Mouse (Mus musculus) heart, embryonic 14.5 days (tissue): ENCODE measurements around the gene Lhpp. TPM values are rescaled to one million over a fixed set of nuclear protein-coding genes. Genes with fewer than 3 reads are reported as not detected.

Experiments
- ATAC-seq: fragments of 200-750 bp; cut with Nextera tagmentation; 2 replicates; pipeline ENCODE4 v1.8.0; 2017; ENCODE audit warnings: low read depth, moderate TSS enrichment; ENCODE audit not compliant: insufficient number of reproducible peaks, insufficient read depth, low FRiP score
- H3K27ac ChIP-seq, 2 experiments: fragments of 200-500 bp in 1 of 2; fragments of 300-500 bp in 1 of 2; sonication (generic) in 1 of 2; replicated peaks in 1 of 2; 2 replicates each; pipeline ENCODE4 v1.5.1; 2012 to 2014; ENCODE audit warnings: low read depth in 2 of 2, low read length in 2 of 2, control low read depth in 1 of 2, mild to moderate bottlenecking in 1 of 2, mixed read lengths in 1 of 2; ENCODE audit not compliant: control insufficient read depth in 1 of 2, insufficient read depth in 1 of 2
- H3K27me3 ChIP-seq: fragments of 300-500 bp; sonication (generic); 2 replicates; pipeline ENCODE4 v1.6.1; 2014; ENCODE audit warnings: mild to moderate bottlenecking, low read length, control low read depth; ENCODE audit not compliant: control insufficient read depth, insufficient read depth
- H3K36me3 ChIP-seq: fragments of 300-500 bp; sonication (generic); 2 replicates; pipeline ENCODE4 v1.6.1; 2014; ENCODE audit warnings: mild to moderate bottlenecking, control low read depth, low read length, mixed read lengths; ENCODE audit not compliant: control insufficient read depth, insufficient read depth
- H3K4me1 ChIP-seq, 2 experiments: fragments of 200-500 bp in 1 of 2; fragments of 300-500 bp in 1 of 2; sonication (generic) in 1 of 2; 2 replicates each; pipeline ENCODE4 v1.6.1; 2012 to 2014; ENCODE audit warnings: low read length in 2 of 2, control low read depth in 1 of 2, mixed read lengths in 1 of 2; ENCODE audit not compliant: control insufficient read depth in 2 of 2, insufficient read depth in 2 of 2
- H3K4me2 ChIP-seq: fragments of 300-500 bp; sonication (generic); 2 replicates; pipeline ENCODE4 v1.6.1; 2014; ENCODE audit warnings: mild to moderate bottlenecking, low read length
- H3K4me3 ChIP-seq, 2 experiments: fragments of 200-500 bp in 1 of 2; fragments of 300-500 bp in 1 of 2; sonication (generic) in 1 of 2; 2 replicates each; pipeline ENCODE4 v1.5.1; 2012 to 2014; ENCODE audit warnings: low read length in 2 of 2, mild to moderate bottlenecking in 2 of 2, control low read depth in 1 of 2, low read depth in 1 of 2, moderate library complexity in 1 of 2; ENCODE audit not compliant: control insufficient read depth in 1 of 2, insufficient read depth in 1 of 2
- H3K9ac ChIP-seq: fragments of 300-500 bp; sonication (generic); 2 replicates; pipeline ENCODE4 v1.6.1; 2014; ENCODE audit warnings: mild to moderate bottlenecking, low read length
- H3K9me3 ChIP-seq: fragments of 300-500 bp; sonication (generic); 2 replicates; pipeline ENCODE4 v1.6.1; 2016; ENCODE audit warnings: low read length, control low read depth; ENCODE audit not compliant: control insufficient read depth
- WGBS: fragments of 180-500 bp; shearing (Covaris S2); extraction: QIAGEN DNeasy Blood & Tissue Kit; methylation state at CpG from one replicate; pipeline ENCODE4 v1.1.7; 2014; 5-methylcytosine and 5-hydroxymethylcytosine counted together
- polyA plus RNA-seq: library from polyadenylated mRNA; unstranded; fragments of >200 nt; fragmentation: Nextera tagmentation; extraction: Ambion mirVana; gene quantifications from 2 replicates; pipeline ENCODE4 v1.2.1, GENCODE M21; 2014

The Lhpp gene
- polyA plus RNA-seq, 1 experiment from 2014 or later, result 35.0 TPM

- 72% methylated on average over 8 of the region's 8 CpGs for WGBS
Measured at GRCm38 (mm10) chr7:132720562-132720961, 110.1 kb downstream of the Lhpp start.

GRCm38 (mm10) chr7:132722401-132723370 lies 112.2 kb downstream of the Lhpp start:
- Histone ChIP-seq H3K4me3 (no peak overlapping the region), H3K27me3 (no peaks in the 10 kb centered on the region), H3K4me1 (peaks cover 20 to 39% of the 10 kb centered on the region in 2 experiments), H3K4me2 (no peak overlapping the region), H3K27ac (peak overlapping the region; percentile 41 to 73), H3K36me3 (no peaks in the 10 kb centered on the region), H3K9me3 (no peaks in the 10 kb centered on the region), H3K9ac (no peak overlapping the region)
- no peak; the same call in 1 of the 2 replicates for ATAC-seq
- WGBS, result 75% methylated on average over 12 of the region's 12 CpGs

More at GRCm38 (mm10) chr7:132720562-132720961, 110.1 kb downstream of the Lhpp start:
- Histone ChIP-seq H3K4me1 (peaks cover 21 to 41% of the 10 kb centered on the region in 2 experiments), H3K4me3 (no peak overlapping the region), H3K4me2 (no peak overlapping the region), H3K9ac (no peak overlapping the region), H3K9me3 (no peaks in the 10 kb centered on the region), H3K36me3 (peaks cover 3% of the 10 kb centered on the region), H3K27ac (no peak overlapping the region), H3K27me3 (no peaks in the 10 kb centered on the region)
- no peak for ATAC-seq

GRCm38 (mm10) chr7:132723906-132724305 lies 113.5 kb downstream of the Lhpp start:
- no peak overlapping the region for H3K9ac ChIP-seq
- 0 out of 2 replicates have a peak, but pooled peaks cover 3% of the 10 kb centered on the region for H3K36me3 ChIP-seq
- no peaks in the 10 kb centered on the region for H3K9me3 ChIP-seq
- peaks cover 25 to 43% of the 10 kb centered on the region in 2 experiments for H3K4me1 ChIP-seq
- H3K27me3 ChIP-seq, result no peaks in the 10 kb centered on the region
- peak; percentile 54 for ATAC-seq
- H3K4me2 ChIP-seq, result no peak overlapping the region
- H3K4me3 ChIP-seq, result no peak overlapping the region
- 66% methylated on average over 11 of the region's 11 CpGs for WGBS
- peak overlapping the region in 1 of 2 experiments; percentile 73; a peak in 2 of 4 replicates for H3K27ac ChIP-seq

GRCm38 (mm10) chr7:132724501-132725062 lies 114.1 kb downstream of the Lhpp start:
- H3K4me1 ChIP-seq, result peaks cover 26 to 44% of the 10 kb centered on the region in 2 experiments
- 0 out of 2 replicates have a peak, but pooled peaks cover 3% of the 10 kb centered on the region for H3K36me3 ChIP-seq
- 75% methylated on average over 5 of the region's 5 CpGs for WGBS
- no peak overlapping the region for H3K4me2 ChIP-seq
- no peak overlapping the region for H3K9ac ChIP-seq
- peak overlapping the region in 1 of 2 experiments; percentile 73; a peak in 1 of 4 replicates for H3K27ac ChIP-seq
- ATAC-seq, result no peak
- H3K27me3 ChIP-seq, result no peaks in the 10 kb centered on the region
- no peak overlapping the region for H3K4me3 ChIP-seq
- H3K9me3 ChIP-seq, result no peaks in the 10 kb centered on the region

GRCm38 (mm10) chr7:132726106-132726861 lies 115.8 kb downstream of the Lhpp start:
- Histone ChIP-seq H3K4me2 (no peak overlapping the region), H3K27me3 (no peaks in the 10 kb centered on the region), H3K9ac (no peak overlapping the region), H3K4me3 (no peak overlapping the region), H3K9me3 (no peaks in the 10 kb centered on the region), H3K27ac (no peak overlapping the region), H3K36me3 (0 out of 2 replicates have a peak, but pooled peaks cover 3% of the 10 kb centered on the region), H3K4me1 (peaks cover 26 to 41% of the 10 kb centered on the region in 2 experiments)
- ATAC-seq, result no peak
- WGBS, result 78% methylated on average over 13 of the region's 13 CpGs

GRCm38 (mm10) chr7:132729093-132729831 lies 118.8 kb downstream of the Lhpp start:
- Histone ChIP-seq H3K9ac (no peak overlapping the region), H3K4me3 (no peak overlapping the region), H3K27me3 (no peaks in the 10 kb centered on the region), H3K36me3 (0 out of 2 replicates have a peak, but pooled peaks cover 3% of the 10 kb centered on the region), H3K27ac (no peak overlapping the region), H3K9me3 (no peaks in the 10 kb centered on the region), H3K4me1 (peaks cover 15 to 30% of the 10 kb centered on the region in 2 experiments), H3K4me2 (no peak overlapping the region)
- ATAC-seq, result no peak
- WGBS, result 74% methylated on average over 4 of the region's 4 CpGs
